Mouse (Mus musculus): ENCODE results near the gene Gale. TPM values are rescaled to one million over a fixed set of nuclear protein-coding genes. Genes with fewer than 3 reads are reported as not detected.

Gene Gale
- total and polyA plus RNA-seq, 3 experiments: 23.8 to 40.5 (median 32.9) TPM

GRCm38 (mm10) chr4:135969070-135969750, 5.7 kb downstream of the Gale start:
- Histone ChIP-seq H3K9me3 (replicated peaks; ENCODE audit: low read length) (no peaks in the 10 kb centered on the region), H3K27me3 (replicated peaks) (no peaks in the 10 kb centered on the region), H3K27ac (ENCODE audit: insufficient read depth, low read depth) (no peak overlapping the region), H3K4me3 (replicated peaks in 1 of 3; ENCODE audit: low read depth in 2 of 3, low read length in 2 of 3, poor library complexity in 1 of 3) (no peak overlapping the region), H3K4me1 (ENCODE audit: control insufficient read depth in 1 of 2, insufficient read depth in 2 of 2) (peaks cover 12 to 37% of the 10 kb centered on the region in 2 experiments), H3K9ac (ENCODE audit: insufficient read depth, low read depth) (no peak overlapping the region), H3K79me2 (replicated peaks; ENCODE audit: control insufficient read depth, extremely low read depth, insufficient read depth, poor library complexity, severe bottlenecking) (peaks cover 17% of the 10 kb centered on the region), H3K4me2 (ENCODE audit: insufficient read depth, low read depth, poor library complexity, severe bottlenecking) (no peak overlapping the region), H3K36me3 (replicated peaks in 1 of 2; ENCODE audit: control insufficient read depth in 1 of 2, insufficient read depth in 1 of 2, low read length in 1 of 2) (peaks cover 46 to 64% of the 10 kb centered on the region in 2 experiments)
- TF ChIP-seq ZNF384 (IDR thresholded peaks at IDR 0.05; ENCODE audit: low read depth, low read length): no peak
- TF ChIP-seq JUN (IDR thresholded peaks at IDR 0.05; ENCODE audit: insufficient read depth, low read depth, low read length): no peak
- no peak for TF ChIP-seq SMC3 (IDR thresholded peaks at IDR 0.05; ENCODE audit: low read depth, low read length)
- no peak for TF ChIP-seq ZKSCAN1 (IDR thresholded peaks at IDR 0.05; ENCODE audit: borderline replicate concordance, low read depth, low read length)
- TF ChIP-seq SIN3A (IDR thresholded peaks at IDR 0.05; ENCODE audit: low read length): no peak
- no peak for TF ChIP-seq RCOR1 (conservative IDR thresholded peaks at IDR 0.05; ENCODE audit: low read depth, low read length)
- no peak for TF ChIP-seq TCF12 (IDR thresholded peaks at IDR 0.05; ENCODE audit: low read depth, low read length)
- TF ChIP-seq IRF4 (IDR thresholded peaks at IDR 0.05; ENCODE audit: low read depth, low read length): no peak
- TF ChIP-seq MAX (IDR thresholded peaks at IDR 0.05; ENCODE audit: low read length): no peak
- no peak for TF ChIP-seq MAZ (IDR thresholded peaks at IDR 0.05; ENCODE audit: low read depth, low read length)
- TF ChIP-seq MXI1 (IDR thresholded peaks at IDR 0.05; ENCODE audit: low read depth, low read length): no peak
- no peak for TF ChIP-seq RAD21 (IDR thresholded peaks at IDR 0.05; ENCODE audit: low read depth, low read length)
- no peak for TF ChIP-seq NRF1 (IDR thresholded peaks at IDR 0.05; ENCODE audit: low read depth, low read length)
- TF ChIP-seq JUND (conservative IDR thresholded peaks at IDR 0.05; ENCODE audit: low read depth, low read length): no peak
- TF ChIP-seq USF1 (IDR thresholded peaks at IDR 0.05; ENCODE audit: low read depth, low read length): no peak
- no peak for TF ChIP-seq MYC (IDR thresholded peaks at IDR 0.05; ENCODE audit: low read depth, low read length)
- no peak for TF ChIP-seq HCFC1 (IDR thresholded peaks at IDR 0.05; ENCODE audit: low read depth, low read length)
- TF ChIP-seq CHD1 (IDR thresholded peaks at IDR 0.05; ENCODE audit: low read depth, low read length): no peak
- no peak for TF ChIP-seq PAX5 (IDR thresholded peaks at IDR 0.05; ENCODE audit: low read length)
- dilution Hi-C loops (cut with MboI; ENCODE audit: extremely low pct_ligation_motif_present, extremely low pct_unique_long_range_greater_than_20kb, low sequenced_read_pairs) (no loop called here), in situ Hi-C loops (cut with MboI; ENCODE audit: low pct_ligation_motif_present, low pct_unique_long_range_greater_than_20kb, low sequenced_read_pairs) (no loop called here)
- no peak for DNase-seq (ENCODE audit: extremely low read depth)

- TF ChIP-seq USF1 (IDR thresholded peaks at IDR 0.05; ENCODE audit: low read depth, low read length) (no peak), PAX5 (IDR thresholded peaks at IDR 0.05; ENCODE audit: low read length) (no peak), JUN (IDR thresholded peaks at IDR 0.05; ENCODE audit: insufficient read depth, low read depth, low read length) (no peak), KAT2A (IDR thresholded peaks at IDR 0.05; ENCODE audit: insufficient replicate concordance, low read length) (no peak), RAD21 (IDR thresholded peaks at IDR 0.05; ENCODE audit: low read depth, low read length) (no peak), ZMIZ1 (IDR thresholded peaks at IDR 0.05; ENCODE audit: low read depth, low read length) (no peak), CTCF (conservative IDR thresholded peaks at IDR 0.05 in 1 of 2, IDR thresholded peaks at IDR 0.05 in 1 of 2; ENCODE audit: low read depth in 2 of 2, low read length in 2 of 2) (no peak), MAX (IDR thresholded peaks at IDR 0.05; ENCODE audit: low read length) (no peak), NELFE (IDR thresholded peaks at IDR 0.05; ENCODE audit: low read depth, low read length) (no peak), ZKSCAN1 (IDR thresholded peaks at IDR 0.05; ENCODE audit: borderline replicate concordance, low read depth, low read length) (no peak), MAZ (IDR thresholded peaks at IDR 0.05; ENCODE audit: low read depth, low read length) (no peak), ETS1 (conservative IDR thresholded peaks at IDR 0.05; ENCODE audit: low read depth, low read length) (no peak), ZC3H11A (IDR thresholded peaks at IDR 0.05; ENCODE audit: low read depth, low read length) (no peak), TCF12 (IDR thresholded peaks at IDR 0.05; ENCODE audit: low read depth, low read length) (no peak), ZNF384 (IDR thresholded peaks at IDR 0.05; ENCODE audit: low read depth, low read length) (no peak)
- Histone ChIP-seq H3K27ac (ENCODE audit: insufficient read depth, low read depth) (no peak overlapping the region), H3K27me3 (replicated peaks) (no peaks in the 10 kb centered on the region), H3K36me3 (replicated peaks in 1 of 2; ENCODE audit: control insufficient read depth in 1 of 2, insufficient read depth in 1 of 2, low read length in 1 of 2) (peaks cover 54 to 69% of the 10 kb centered on the region in 2 experiments), H3K79me2 (replicated peaks; ENCODE audit: control insufficient read depth, extremely low read depth, insufficient read depth, poor library complexity, severe bottlenecking) (peaks cover 17% of the 10 kb centered on the region), H3K4me1 (ENCODE audit: control insufficient read depth in 1 of 2, insufficient read depth in 2 of 2) (peaks cover 5 to 25% of the 10 kb centered on the region in 2 experiments), H3K4me3 (replicated peaks in 1 of 3; ENCODE audit: low read depth in 2 of 3, low read length in 2 of 3, poor library complexity in 1 of 3) (no peak overlapping the region), H3K9me3 (replicated peaks; ENCODE audit: low read length) (no peaks in the 10 kb centered on the region), H3K4me2 (ENCODE audit: insufficient read depth, low read depth, poor library complexity, severe bottlenecking) (no peak overlapping the region), H3K9ac (ENCODE audit: insufficient read depth, low read depth) (no peak overlapping the region)
- in situ Hi-C loops (cut with MboI; ENCODE audit: low pct_ligation_motif_present, low pct_unique_long_range_greater_than_20kb, low sequenced_read_pairs) (no loop called here), dilution Hi-C loops (cut with MboI; ENCODE audit: extremely low pct_ligation_motif_present, extremely low pct_unique_long_range_greater_than_20kb, low sequenced_read_pairs) (no loop called here)
- DNase-seq (ENCODE audit: extremely low read depth): no peak
Measured at GRCm38 (mm10) chr4:135970585-135970984, 7.1 kb downstream of the Gale start.

All from CH12.LX (cell line).